In genomic region chr15:85645396-85645795, GRCm38 (mm10) we compare ENCODE assay signal across 8 mouse cellular contexts.
DNase-seq lines count a peak whose midpoint lies in the region; ATAC-seq lines count a peak whose summit lies in the region.

No protein-coding gene starts in this region.

- DNase-seq in embryonic facial prominence, embryonic 10.5 days (ENCODE audit: low spot score): no peak
- peak; percentile 64 for DNase-seq in kidney, adult 11 months
- DNase-seq in frontal cortex, adult 2 months (ENCODE audit: extremely low spot score in 1 of 2, low spot score in 1 of 2): no peak
- DNase-seq in c-Kit-positive CD71-positive TER-119-positive erythroid progenitor cells, embryonic 14.5 days (ENCODE audit: low spot score): no peak
- DNase-seq in layer of hippocampus, adult 11-12 months (ENCODE audit: low spot score): no peak

- WGBS in embryonic facial prominence, embryonic 10.5 days: 49% methylated on average over 8 of the region's 8 CpGs
- 59% methylated on average over 8 of the region's 8 CpGs for WGBS in forebrain, embryonic 12.5 days
- 51% methylated on average over 8 of the region's 8 CpGs for WGBS in lung, embryonic 16.5 days

- peak overlapping the region; percentile 84; the same call in 1 of the 2 replicates for H3K27ac ChIP-seq in embryonic facial prominence, embryonic 10.5 days (replicated peaks)
- H3K27ac ChIP-seq in forebrain, embryonic 12.5 days: no peak overlapping the region
- peak overlapping the region; percentile 90 for H3K27ac ChIP-seq in lung, embryonic 16.5 days (ENCODE audit: low read length)

- H3K27me3 ChIP-seq in embryonic facial prominence, embryonic 10.5 days (replicated peaks; ENCODE audit: low read depth, poor library complexity, severe bottlenecking): peaks cover 98% of the 10 kb centered on the region
- peaks cover 92% of the 10 kb centered on the region for H3K27me3 ChIP-seq in forebrain, embryonic 12.5 days
- H3K27me3 ChIP-seq in lung, embryonic 16.5 days (ENCODE audit: control insufficient read depth, insufficient read depth, low read depth, low read length): no peaks in the 10 kb centered on the region

- peak overlapping the region; percentile 58; the same call in 1 of the 2 replicates for H3K4me3 ChIP-seq in embryonic facial prominence, embryonic 10.5 days
- no peak overlapping the region for H3K4me3 ChIP-seq in forebrain, embryonic 12.5 days (replicated peaks)
- H3K4me3 ChIP-seq in lung, embryonic 16.5 days (ENCODE audit: low read length): peak overlapping the region; percentile 70

- peak overlapping the region; percentile 44; the same call in 1 of the 2 replicates for H3K9ac ChIP-seq in forebrain, embryonic 12.5 days
- peak overlapping the region; percentile 99 for H3K9ac ChIP-seq in lung, embryonic 16.5 days (ENCODE audit: low read length)

- no peaks in the 10 kb centered on the region for H3K9me3 ChIP-seq in embryonic facial prominence, embryonic 10.5 days
- no peaks in the 10 kb centered on the region for H3K9me3 ChIP-seq in forebrain, embryonic 12.5 days
- H3K9me3 ChIP-seq in lung, embryonic 16.5 days (ENCODE audit: control insufficient read depth, low read length): no peaks in the 10 kb centered on the region

- no peak overlapping the region for H3K4me2 ChIP-seq in forebrain, embryonic 12.5 days
- H3K4me2 ChIP-seq in lung, embryonic 16.5 days (ENCODE audit: low read depth, low read length): peak overlapping the region; percentile 95

- no peaks in the 10 kb centered on the region for H3K36me3 ChIP-seq in embryonic facial prominence, embryonic 10.5 days (replicated peaks)
- no peaks in the 10 kb centered on the region for H3K36me3 ChIP-seq in forebrain, embryonic 12.5 days (replicated peaks)
- H3K36me3 ChIP-seq in lung, embryonic 16.5 days (ENCODE audit: control insufficient read depth, insufficient read depth, low read length): no peaks in the 10 kb centered on the region

- ATAC-seq in forebrain, embryonic 12.5 days (ENCODE audit: low FRiP score): no peak
- peak; percentile 31 for ATAC-seq in lung, embryonic 16.5 days (ENCODE audit: low read depth)
- no peak for ATAC-seq in monocyte, adult 5-6 weeks (replicated peaks; ENCODE audit: insufficient number of reproducible peaks, low FRiP score, low TSS enrichment, poor library complexity, severe bottlenecking)

- peaks cover 18% of the 10 kb centered on the region for H3K4me1 ChIP-seq in embryonic facial prominence, embryonic 10.5 days
- H3K4me1 ChIP-seq in forebrain, embryonic 12.5 days: peaks cover 19% of the 10 kb centered on the region
- H3K4me1 ChIP-seq in lung, embryonic 16.5 days (replicated peaks; ENCODE audit: control insufficient read depth, insufficient read depth, low read length): peaks cover 24% of the 10 kb centered on the region
